Mouse (Mus musculus) E14TG2a.4 (cell line): ENCODE measurements at regions not wholly inside any gene's neighbourhood (a gene's known extent, or its start where the extent isn't known, plus 50 kb on each side); places are given as distances from the start of the nearest gene placed in this dataset.

Experiments
- CTCF ChIP-seq: conservative IDR thresholded peaks from 2 replicates; pipeline ENCODE4 v1.5.1; 2014; ENCODE audit warnings: low read length
- POU5F1 ChIP-seq: IDR thresholded peaks from 2 replicates; pipeline ENCODE4 v1.6.1; 2014; ENCODE audit warnings: low read length, borderline replicate concordance

- TF ChIP-seq CTCF (no peak), POU5F1 (no peak)
Observed at GRCm38 (mm10) chr8:87370194-87370593, 102.2 kb downstream of the Cbln1 start.
